Mouse (Mus musculus): Measurements from ENCODE around the gene Cyp3a59.
"Not testable (repeated sequence)": the region's sequence is repeated elsewhere in the genome, so short reads cannot be mapped to it uniquely, and the experiment has no call there.

The Cyp3a59 gene

GRCm38 (mm10) chr5:146078945-146079344 is at the start of gene Cyp3a59:
Cyp3a59 (plus strand) TSS chr5:146079257.
- DNase-seq (ENCODE audit: low read depth, low spot score) = not testable (repeated sequence)

- DNase-seq (ENCODE audit: low read depth, low spot score) = no peak
Observed at GRCm38 (mm10) chr5:146070099-146070498, 9.0 kb upstream of the Cyp3a59 start.

- no peak for DNase-seq (ENCODE audit: low read depth, low spot score)
Observed at GRCm38 (mm10) chr5:146147903-146148302, 68.8 kb downstream of the Cyp3a59 start.

DNA sequence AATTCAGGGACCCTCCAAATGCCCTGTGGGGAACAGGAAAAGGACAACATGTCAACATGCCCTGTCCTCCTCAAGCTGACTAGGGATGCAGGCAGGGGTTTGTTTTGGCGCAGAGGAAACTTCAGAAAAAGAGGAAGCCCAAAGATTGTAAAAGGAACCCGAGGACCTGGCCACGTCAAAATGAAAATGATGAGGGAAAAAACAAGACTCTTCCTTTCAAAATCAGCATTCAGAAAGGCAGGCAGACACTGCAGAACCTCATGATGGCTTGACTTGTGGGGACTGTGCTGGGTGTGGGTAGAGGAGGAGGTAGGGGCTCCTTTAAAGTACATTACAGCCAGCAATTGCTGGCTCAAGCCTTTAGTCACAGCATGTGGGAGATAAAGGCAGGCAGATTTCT is 71.4 kb downstream of the Cyp3a59 start:
- no peak for DNase-seq (ENCODE audit: low read depth, low spot score)

GRCm38 (mm10) chr5:146158326-146158725 is 79.3 kb downstream of the Cyp3a59 start:
- DNase-seq (ENCODE audit: low read depth, low spot score) = not testable (repeated sequence)

- not testable (repeated sequence) for DNase-seq (ENCODE audit: low read depth, low spot score)
Observed at GRCm38 (mm10) chr5:146160439-146160838, 81.4 kb downstream of the Cyp3a59 start, which contains the start of gene Gm5565. Gm5565 (minus strand) TSS chr5:146160539.

Data from skeletal muscle tissue, adult 2 months (tissue).